Mouse (Mus musculus) midbrain, embryonic 12.5 days (tissue): ENCODE measurements around the gene Man2a2. TPM values are rescaled to one million over a fixed set of nuclear protein-coding genes. Genes with fewer than 3 reads are reported as not detected.
A peak's percentile ranks its signal among the peaks of the same experiment; 100 is the strongest.
"Not testable (repeated sequence)": the region's sequence is repeated elsewhere in the genome, so short reads cannot be mapped to it uniquely, and the experiment has no call there.

Source experiments
- ATAC-seq: fragments of 200-750 bp; cut with Nextera tagmentation; 2 replicates; pipeline ENCODE4 v1.8.0; 2017; ENCODE audit warnings: low read depth, moderate TSS enrichment, moderate library complexity; ENCODE audit not compliant: low FRiP score
- H3K27ac ChIP-seq: fragments of 300-500 bp; sonication (generic); replicated peaks from 2 replicates; pipeline ENCODE4 v1.5.1; 2016; ENCODE audit warnings: mild to moderate bottlenecking
- H3K27me3 ChIP-seq: fragments of 300-500 bp; sonication (generic); 2 replicates; pipeline ENCODE4 v1.6.1; 2016; ENCODE audit warnings: mild to moderate bottlenecking
- H3K36me3 ChIP-seq: fragments of 300-500 bp; sonication (generic); 2 replicates; pipeline ENCODE4 v1.6.1; 2016
- H3K4me1 ChIP-seq: fragments of 300-500 bp; sonication (generic); 2 replicates; pipeline ENCODE4 v1.6.1; 2016
- H3K4me2 ChIP-seq: fragments of 300-500 bp; sonication (generic); replicated peaks from 2 replicates; pipeline ENCODE4 v1.6.1; 2016; ENCODE audit warnings: mild to moderate bottlenecking, moderate library complexity
- H3K4me3 ChIP-seq: fragments of 300-500 bp; sonication (generic); 2 replicates; pipeline ENCODE4 v1.5.1; 2016; ENCODE audit warnings: mild to moderate bottlenecking
- H3K9ac ChIP-seq: fragments of 300-500 bp; sonication (generic); replicated peaks from 2 replicates; pipeline ENCODE4 v1.6.1; 2016; ENCODE audit warnings: mild to moderate bottlenecking, moderate library complexity
- H3K9me3 ChIP-seq: fragments of 300-500 bp; sonication (generic); 2 replicates; pipeline ENCODE4 v1.6.1; 2016; ENCODE audit warnings: mild to moderate bottlenecking
- WGBS: fragments of 180-500 bp; shearing (Covaris S2); methylation state at CpG from one replicate; pipeline ENCODE4 v1.1.7; 2016; 5-methylcytosine and 5-hydroxymethylcytosine counted together
- polyA plus RNA-seq: library from polyadenylated mRNA; unstranded; fragments of >200 nt; fragmentation: Nextera tagmentation; extraction: Ambion mirVana; gene quantifications from 2 replicates; pipeline ENCODE4 v1.2.1, GENCODE M21; 2016

The Man2a2 gene
- polyA plus RNA-seq, 1 experiment from 2014 or later = 23.1 TPM

DNA sequence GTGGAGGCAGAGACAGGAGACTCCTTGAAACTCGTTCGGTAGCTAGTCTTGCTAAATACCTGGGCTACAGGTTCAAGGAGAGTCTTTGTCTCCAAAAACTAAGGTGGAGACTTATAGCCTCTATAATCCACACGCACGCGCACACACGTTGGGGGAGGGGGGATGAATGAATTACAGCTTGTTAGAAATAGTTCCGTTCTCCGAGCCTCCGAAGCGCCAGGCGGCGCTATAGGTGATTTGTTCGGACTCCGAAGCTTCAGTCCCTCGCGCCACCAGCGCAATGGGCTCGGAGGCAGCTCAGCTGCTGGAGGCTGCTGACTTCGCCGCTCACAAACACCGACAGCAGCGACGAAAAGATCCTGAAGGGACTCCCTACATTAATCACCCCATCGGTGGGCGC is 28.3 kb downstream of the Man2a2 start, which contains the start of gene Hddc3:
Gene Hddc3 (plus strand): TSS at position 247 of the 400 bp plus-strand sequence.
- H3K9ac ChIP-seq = peak within 1 kb of the TSS; percentile 80
- peak within 1 kb of the TSS; percentile 81 for H3K4me2 ChIP-seq
- H3K27ac ChIP-seq = peak within 1 kb of the TSS; percentile 75
- peaks cover 4% of the 10 kb centered on the region; the same call in 1 of the 2 replicates for H3K36me3 ChIP-seq
- H3K4me3 ChIP-seq = peak within 1 kb of the TSS; percentile 60
- H3K4me1 ChIP-seq = peaks cover 48% of the 10 kb centered on the region
- WGBS = under 1% methylated on average over 25 of the region's 25 CpGs
- H3K9me3 ChIP-seq = no peaks in the 10 kb centered on the region
- peak; percentile 9; the same call in 1 of the 2 replicates for ATAC-seq
- no peaks in the 10 kb centered on the region for H3K27me3 ChIP-seq

- WGBS = 74% methylated on average over 7 of the region's 7 CpGs
- H3K9me3 ChIP-seq = no peaks in the 10 kb centered on the region
- H3K4me1 ChIP-seq = peaks cover 52% of the 10 kb centered on the region
- H3K4me3 ChIP-seq = no peak overlapping the region
- ATAC-seq = no peak
- no peaks in the 10 kb centered on the region for H3K27me3 ChIP-seq
- H3K27ac ChIP-seq = no peak overlapping the region
- peaks cover 15% of the 10 kb centered on the region for H3K36me3 ChIP-seq
- 0 out of 2 replicates have a peak overlapping the region, but pooled peaks have one; percentile 86 for H3K4me2 ChIP-seq
- no peak overlapping the region for H3K9ac ChIP-seq
These were observed 29.4 kb downstream of the Man2a2 start for GRCm38 (mm10) chr7:80341793-80342192.

GRCm38 (mm10) chr7:80340793-80341192 is 30.4 kb downstream of the Man2a2 start, which contains the start of gene Unc45a:
TSS of gene Unc45a (minus strand) at chr7:80341005.
- peak within 1 kb of the TSS; percentile 82 for H3K27ac ChIP-seq
- H3K4me1 ChIP-seq = peaks cover 52% of the 10 kb centered on the region
- no peaks in the 10 kb centered on the region for H3K9me3 ChIP-seq
- H3K27me3 ChIP-seq = no peaks in the 10 kb centered on the region
- peaks cover 25% of the 10 kb centered on the region for H3K36me3 ChIP-seq
- H3K4me3 ChIP-seq = peak within 1 kb of the TSS; percentile 68
- peak within 1 kb of the TSS; percentile 86 for H3K4me2 ChIP-seq
- 2% methylated on average over 11 of the region's 11 CpGs for WGBS
- ATAC-seq = peak; percentile 42
- H3K9ac ChIP-seq = peak within 1 kb of the TSS; percentile 77

- H3K36me3 ChIP-seq = peaks cover 30% of the 10 kb centered on the region
- H3K4me3 ChIP-seq = peak overlapping the region; percentile 68
- H3K4me2 ChIP-seq = peak overlapping the region; percentile 86
- H3K9ac ChIP-seq = peak overlapping the region; percentile 77
- ATAC-seq = peak; percentile 96
- peaks cover 52% of the 10 kb centered on the region for H3K4me1 ChIP-seq
- H3K27ac ChIP-seq = peak overlapping the region; percentile 82
- WGBS = under 1% methylated on average over 45 of the region's 45 CpGs
- H3K27me3 ChIP-seq = no peaks in the 10 kb centered on the region
- no peaks in the 10 kb centered on the region for H3K9me3 ChIP-seq
These were observed 31.2 kb downstream of the Man2a2 start for GRCm38 (mm10) chr7:80339793-80340628.

GRCm38 (mm10) chr7:80339371-80339770 is 31.8 kb downstream of the Man2a2 start:
- no peaks in the 10 kb centered on the region for H3K27me3 ChIP-seq
- ATAC-seq = no peak
- H3K9me3 ChIP-seq = no peaks in the 10 kb centered on the region
- H3K9ac ChIP-seq = peak overlapping the region; percentile 77
- H3K4me2 ChIP-seq = peak overlapping the region; percentile 86
- peak overlapping the region; percentile 68 for H3K4me3 ChIP-seq
- H3K4me1 ChIP-seq = peaks cover 52% of the 10 kb centered on the region
- H3K36me3 ChIP-seq = peaks cover 36% of the 10 kb centered on the region
- peak overlapping the region; percentile 82 for H3K27ac ChIP-seq
- 10% methylated on average over 17 of the region's 17 CpGs for WGBS

DNA sequence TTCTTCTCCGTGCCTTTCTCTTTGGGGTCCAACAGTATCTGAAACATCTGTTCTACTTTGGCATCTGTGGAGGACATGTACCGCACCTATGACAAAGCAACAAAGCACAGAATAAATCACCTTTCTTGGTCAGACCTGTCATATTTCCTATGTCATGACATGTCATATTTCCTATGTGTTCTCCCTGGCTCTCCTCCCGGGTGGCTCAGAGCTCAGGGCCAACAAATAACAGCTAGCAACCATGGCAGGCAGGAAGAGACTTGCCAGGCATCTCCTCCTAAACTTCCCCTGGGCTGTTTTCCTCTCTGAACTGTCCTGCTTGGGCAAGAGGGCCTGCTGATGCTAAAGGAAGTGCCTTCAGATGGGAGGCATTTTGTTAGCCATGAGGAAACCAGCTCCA is 34.2 kb downstream of the Man2a2 start:
- no peak for ATAC-seq
- Histone ChIP-seq H3K27ac (no peak overlapping the region), H3K9ac (no peak overlapping the region), H3K4me2 (no peak overlapping the region), H3K36me3 (peaks cover 59% of the 10 kb centered on the region), H3K27me3 (no peaks in the 10 kb centered on the region), H3K9me3 (no peaks in the 10 kb centered on the region), H3K4me3 (no peak overlapping the region), H3K4me1 (peaks cover 36% of the 10 kb centered on the region)
- WGBS = 93% methylated on average over 3 of the region's 3 CpGs

GRCm38 (mm10) chr7:80334848-80335247 is 36.3 kb downstream of the Man2a2 start:
- H3K36me3 ChIP-seq = peaks cover 80% of the 10 kb centered on the region
- H3K27me3 ChIP-seq = no peaks in the 10 kb centered on the region
- H3K4me2 ChIP-seq = no peak overlapping the region
- no peak for ATAC-seq
- 95% methylated on average over 4 of the region's 4 CpGs for WGBS
- H3K27ac ChIP-seq = no peak overlapping the region
- H3K9ac ChIP-seq = no peak overlapping the region
- H3K4me3 ChIP-seq = no peak overlapping the region
- H3K4me1 ChIP-seq = peaks cover 19% of the 10 kb centered on the region
- no peaks in the 10 kb centered on the region for H3K9me3 ChIP-seq

GRCm38 (mm10) chr7:80331433-80331832 is 39.7 kb downstream of the Man2a2 start:
- Histone ChIP-seq H3K27ac (no peak overlapping the region), H3K4me3 (no peak overlapping the region), H3K4me1 (no peaks in the 10 kb centered on the region), H3K36me3 (peaks cover 99% of the 10 kb centered on the region), H3K9ac (no peak overlapping the region), H3K9me3 (no peaks in the 10 kb centered on the region), H3K4me2 (no peak overlapping the region), H3K27me3 (no peaks in the 10 kb centered on the region)
- ATAC-seq = no peak
- 98% methylated on average over 19 of the region's 19 CpGs for WGBS

DNA sequence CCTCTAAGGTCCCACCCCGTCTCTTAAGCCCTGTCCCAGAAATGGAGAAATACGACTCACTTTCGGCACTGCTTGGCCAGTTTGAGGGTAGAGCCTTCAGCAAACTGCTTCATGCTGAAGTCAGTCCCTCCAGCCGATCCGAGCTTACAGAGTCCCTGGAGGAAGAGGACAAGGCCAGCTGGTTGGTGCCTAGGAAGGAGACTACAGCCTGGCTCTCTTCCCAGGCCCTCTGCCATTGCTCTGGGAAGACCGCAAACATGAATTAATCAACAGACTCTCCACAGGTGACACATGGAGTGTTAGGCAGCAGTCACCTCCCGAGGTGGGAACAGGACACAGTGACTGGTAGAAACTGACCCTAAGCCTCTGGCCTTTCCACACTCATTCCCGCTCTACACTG is 40.9 kb downstream of the Man2a2 start:
- H3K9ac ChIP-seq = no peak overlapping the region
- no peaks in the 10 kb centered on the region for H3K27me3 ChIP-seq
- no peak overlapping the region for H3K4me2 ChIP-seq
- WGBS = 88% methylated on average over 8 of the region's 8 CpGs
- peaks cover 99% of the 10 kb centered on the region for H3K36me3 ChIP-seq
- H3K4me1 ChIP-seq = no peaks in the 10 kb centered on the region
- H3K27ac ChIP-seq = no peak overlapping the region
- H3K9me3 ChIP-seq = no peaks in the 10 kb centered on the region
- ATAC-seq = no peak
- no peak overlapping the region for H3K4me3 ChIP-seq

DNA sequence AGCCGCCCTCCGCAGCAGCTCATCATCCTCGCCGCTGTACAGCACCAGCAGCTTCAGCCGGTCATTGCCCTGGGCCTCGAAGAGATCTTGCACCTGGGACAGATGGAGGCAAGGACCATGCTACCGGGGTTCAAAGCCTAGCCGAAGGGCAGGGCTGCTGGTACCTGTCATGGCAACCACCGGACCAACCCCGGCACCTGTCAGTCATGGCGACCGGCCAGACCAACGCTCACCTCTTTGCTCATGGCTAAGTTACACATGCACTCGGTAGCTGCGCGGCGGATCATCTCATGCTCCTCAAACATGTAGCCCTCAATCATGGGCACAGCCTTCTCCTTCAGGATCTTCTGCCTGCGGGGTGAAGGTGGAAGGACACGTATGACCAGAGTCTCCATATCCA is 45.1 kb downstream of the Man2a2 start:
- H3K36me3 ChIP-seq = peaks cover 69% of the 10 kb centered on the region
- no peak overlapping the region for H3K27ac ChIP-seq
- no peaks in the 10 kb centered on the region for H3K9me3 ChIP-seq
- no peak overlapping the region for H3K4me3 ChIP-seq
- WGBS = 94% methylated on average over 19 of the region's 19 CpGs
- no peak for ATAC-seq
- peaks cover 15% of the 10 kb centered on the region for H3K4me1 ChIP-seq
- no peak overlapping the region for H3K9ac ChIP-seq
- no peak overlapping the region for H3K4me2 ChIP-seq
- no peaks in the 10 kb centered on the region for H3K27me3 ChIP-seq

DNA sequence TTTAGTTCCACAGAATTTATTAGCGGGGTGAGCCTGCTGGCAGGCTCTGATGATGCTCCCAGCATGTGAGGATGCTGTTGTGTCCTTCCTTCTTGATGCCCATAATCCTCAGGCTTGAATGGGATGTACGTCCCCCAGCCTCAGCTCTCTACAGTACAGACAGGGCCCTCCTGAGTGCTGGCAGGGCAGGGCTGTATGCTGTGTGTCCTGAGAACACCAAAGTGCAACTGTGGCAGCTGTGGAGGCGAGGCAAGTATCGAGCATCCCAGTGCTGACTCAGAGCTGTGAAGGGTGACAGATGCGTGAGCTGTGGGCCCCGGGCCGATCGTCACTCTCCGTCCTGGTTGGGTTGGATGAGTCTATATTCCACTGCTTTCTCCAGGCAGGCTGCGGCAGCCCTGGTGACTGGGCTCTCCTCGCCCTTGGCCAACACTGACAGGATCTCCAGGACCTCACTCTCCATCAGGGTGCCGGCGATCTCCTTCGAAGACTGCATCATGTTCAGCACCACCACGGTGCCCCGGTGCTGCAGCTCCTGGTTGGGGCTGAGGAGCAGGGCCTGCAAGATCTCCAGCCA is 45.8 kb downstream of the Man2a2 start:
- Histone ChIP-seq H3K27ac (0 out of 2 replicates have a peak overlapping the region, but pooled peaks have one; percentile 46), H3K27me3 (no peaks in the 10 kb centered on the region), H3K9ac (no peak overlapping the region), H3K4me2 (no peak overlapping the region), H3K36me3 (peaks cover 69% of the 10 kb centered on the region), H3K4me1 (peaks cover 15% of the 10 kb centered on the region), H3K9me3 (no peaks in the 10 kb centered on the region), H3K4me3 (no peak overlapping the region)
- ATAC-seq = no peak
- WGBS = 95% methylated on average over 16 of the region's 16 CpGs

GRCm38 (mm10) chr7:80324816-80325119 is 46.4 kb downstream of the Man2a2 start:
- peak overlapping the region; percentile 80; the same call in 1 of the 2 replicates for H3K27ac ChIP-seq
- H3K9me3 ChIP-seq, H3K4me3 ChIP-seq, H3K27me3 ChIP-seq, ATAC-seq, H3K9ac ChIP-seq: not testable (repeated sequence)
- H3K4me2 ChIP-seq = peak overlapping the region; percentile 81; the same call in 1 of the 2 replicates
- peaks cover 69% of the 10 kb centered on the region for H3K36me3 ChIP-seq
- H3K4me1 ChIP-seq = peaks cover 15% of the 10 kb centered on the region
- 45% methylated on average over 5 of the region's 5 CpGs for WGBS
